Mouse (Mus musculus) brain, embryonic 14.5 days (tissue): ENCODE results near the gene Tex22.

Experiments
- CTCF ChIP-seq: fragments of 200-500 bp; IDR thresholded peaks from 2 replicates; pipeline ENCODE4 v1.5.1; 2012; ENCODE audit warnings: inconsistent platforms, mild to moderate bottlenecking, moderate library complexity, borderline replicate concordance; ENCODE audit not compliant: insufficient read depth, insufficient read length; ENCODE audit errors: extremely low read depth
- POLR2A ChIP-seq: fragments of 200-500 bp; IDR thresholded peaks from 2 replicates; pipeline ENCODE4 v1.6.1; 2012; ENCODE audit warnings: mild to moderate bottlenecking, inconsistent platforms, borderline replicate concordance; ENCODE audit not compliant: poor library complexity, insufficient read depth, insufficient read length, severe bottlenecking; ENCODE audit errors: extremely low read depth

- TF ChIP-seq POLR2A, result no peak
- TF ChIP-seq CTCF, result no peak
These were observed 14.8 kb downstream of the Tex22 start for GRCm38 (mm10) chr12:113089107-113089506.
